Mouse (Mus musculus) spleen, adult 2 months (tissue): Measurements from ENCODE around the gene Ripply3.

Experiments
- CTCF ChIP-seq: fragments of 200-500 bp; IDR thresholded peaks from 2 replicates; pipeline ENCODE4 v1.5.1; 2011; ENCODE audit warnings: mild to moderate bottlenecking, inconsistent platforms; ENCODE audit not compliant: insufficient read depth, insufficient read length, insufficient replicate concordance; ENCODE audit errors: extremely low read depth
- POLR2A ChIP-seq: fragments of 200-500 bp; IDR thresholded peaks from 2 replicates; pipeline ENCODE4 v1.6.1; 2011; ENCODE audit warnings: low read depth, low read length, inconsistent platforms

GRCm38 (mm10) chr16:94311416-94311815 is 16.8 kb upstream of the Ripply3 start:
- TF ChIP-seq CTCF, result no peak
- TF ChIP-seq POLR2A, result no peak
